Mouse (Mus musculus) urinary bladder, postnatal 14 days (tissue): ENCODE measurements around the gene Zic2.

Experiments
- DNase-seq: peaks from one replicate; pipeline ENCODE4 v3.0.0; 2021; ENCODE audit warnings: low spot score

The Zic2 gene

DNA sequence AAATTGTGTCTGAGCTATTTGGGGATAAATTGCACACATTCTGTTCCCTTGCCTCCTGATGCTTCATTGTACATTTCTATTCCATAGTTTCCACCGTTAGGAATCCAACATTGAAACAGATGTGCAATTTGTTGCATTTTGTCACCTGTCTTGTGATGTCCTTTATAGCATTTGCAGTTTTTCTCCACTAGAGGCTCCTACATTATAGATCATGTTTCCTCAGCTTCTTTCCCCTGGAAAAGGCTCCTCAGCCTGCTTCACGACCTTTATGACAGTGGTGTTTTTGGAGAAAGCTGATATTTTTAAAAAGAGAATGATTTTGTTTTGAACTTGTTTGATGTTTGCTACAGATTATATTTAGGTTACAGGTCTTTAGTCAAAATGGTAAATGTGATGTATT lies 33.8 kb downstream of the Zic2 start:
- DNase-seq: no peak

DNA sequence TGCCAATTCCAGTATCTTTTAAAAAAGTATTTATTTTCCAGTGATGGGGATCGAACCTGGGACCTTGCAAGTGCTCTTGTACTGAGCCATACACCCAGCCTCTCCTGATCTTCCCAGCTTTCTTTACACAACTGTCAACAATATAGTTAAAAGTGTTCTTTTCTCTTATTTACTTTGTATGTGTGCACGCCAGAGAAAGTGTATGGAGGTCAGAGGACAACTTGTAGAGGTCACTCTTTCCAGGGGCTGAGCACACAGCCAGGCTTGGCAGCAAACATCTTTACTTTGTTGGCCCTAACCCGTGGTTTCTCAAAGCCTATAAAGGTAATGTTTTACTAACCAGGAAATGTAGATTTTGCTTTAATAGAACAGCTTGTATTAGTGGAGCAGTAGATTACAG lies 36.3 kb downstream of the Zic2 start:
- no peak for DNase-seq

DNA sequence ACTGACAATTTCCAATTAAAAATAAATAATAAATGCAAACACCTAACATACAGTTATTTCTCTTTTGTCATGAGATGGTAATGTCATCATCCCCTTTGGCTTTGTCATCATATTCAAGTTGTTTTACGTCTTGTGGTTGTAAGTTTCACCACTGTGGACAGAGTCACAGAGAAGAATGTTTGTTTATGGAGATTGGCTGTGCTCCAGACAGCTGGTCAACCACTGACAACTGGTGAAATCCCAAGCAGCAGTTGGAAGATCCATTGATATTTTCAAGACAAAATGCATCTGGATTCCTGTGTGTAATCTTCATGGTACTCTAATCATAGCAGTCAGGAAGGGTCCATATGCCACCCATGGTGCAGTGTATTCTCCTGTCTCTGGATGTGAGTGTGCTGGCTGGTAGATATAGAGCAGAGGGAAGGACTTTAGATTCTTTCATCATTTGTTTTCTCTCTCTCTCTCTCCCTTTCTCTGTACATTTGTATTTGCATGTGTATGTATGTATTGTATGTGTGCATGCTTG lies 38.3 kb downstream of the Zic2 start:
- DNase-seq: no peak

DNA sequence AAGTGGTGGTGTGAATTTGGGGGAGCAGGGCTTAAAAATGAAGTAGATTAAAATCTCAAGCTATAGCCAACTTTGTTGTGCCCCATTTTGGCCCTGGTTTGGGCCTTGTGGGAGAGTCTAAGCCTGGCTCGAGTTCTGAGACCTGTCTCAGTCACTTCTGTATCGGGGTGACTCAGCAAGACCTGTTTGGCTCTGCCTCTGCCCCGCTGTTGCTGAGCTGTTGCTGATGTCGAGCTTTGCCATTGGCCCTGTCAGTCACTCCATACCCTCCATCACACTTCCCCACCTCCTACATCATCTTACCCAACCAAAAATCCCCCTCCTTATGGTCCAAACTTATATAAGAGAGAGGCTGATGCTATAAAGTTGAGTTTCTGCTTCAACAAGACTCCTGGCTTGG lies 53.2 kb downstream of the Zic2 start:
- DNase-seq: no peak
